Mouse (Mus musculus): ENCODE data around the gene Abcg8.

Abcg8 gene

DNA sequence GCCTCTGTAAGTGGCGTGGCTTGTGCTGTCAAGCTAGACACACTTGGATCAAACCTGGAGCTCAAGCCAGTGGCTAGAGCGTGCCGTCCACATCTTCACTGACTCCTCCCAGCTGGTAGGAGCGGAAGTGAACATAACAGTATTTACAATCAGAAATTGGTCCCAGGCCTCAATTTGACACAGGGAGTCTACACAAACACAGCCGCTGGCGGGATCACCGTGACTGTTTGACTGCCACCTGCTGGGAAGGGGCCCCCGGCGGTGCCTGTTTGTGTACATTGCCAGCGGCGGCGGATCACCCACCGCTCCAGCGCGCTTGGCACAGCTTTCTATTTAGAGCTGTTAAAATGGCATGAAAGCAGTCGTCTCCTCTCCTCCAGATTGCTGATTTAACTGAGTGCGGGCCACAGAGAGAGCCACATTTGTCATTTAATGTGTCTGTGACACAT lies 33.3 kb downstream of the Abcg8 start:
- DNase-seq (ENCODE audit: low spot score in 2 of 2): no peak

DNA sequence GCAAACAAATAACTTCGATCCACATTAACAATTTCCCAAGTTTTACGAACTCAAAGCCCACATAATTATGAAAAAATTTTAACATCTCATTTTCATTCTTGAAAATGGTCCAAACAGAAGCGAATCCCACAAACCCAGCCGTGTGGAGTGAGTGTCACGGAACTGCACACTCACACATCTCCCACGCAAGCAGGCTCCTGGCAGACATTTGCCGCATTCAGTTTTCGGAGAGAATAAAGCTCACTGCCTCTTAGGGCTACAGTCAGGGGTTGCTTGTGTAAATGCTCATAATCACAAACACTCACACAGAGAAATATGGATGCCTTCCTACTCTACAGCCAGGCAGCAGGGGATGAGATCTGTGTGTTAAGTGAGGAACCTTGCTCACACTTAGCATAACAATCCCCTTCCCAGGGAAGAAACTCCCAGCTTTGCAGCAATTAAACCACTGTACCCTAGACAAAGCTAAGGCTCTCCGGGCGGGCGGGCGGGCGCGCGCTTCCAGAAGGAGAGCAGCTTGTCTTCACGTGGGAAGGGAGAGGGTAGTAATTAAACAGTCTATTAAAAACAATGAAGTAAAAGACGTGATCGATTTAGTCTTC lies 37.6 kb downstream of the Abcg8 start:
- no peak for DNase-seq (ENCODE audit: low spot score in 2 of 2)

DNA sequence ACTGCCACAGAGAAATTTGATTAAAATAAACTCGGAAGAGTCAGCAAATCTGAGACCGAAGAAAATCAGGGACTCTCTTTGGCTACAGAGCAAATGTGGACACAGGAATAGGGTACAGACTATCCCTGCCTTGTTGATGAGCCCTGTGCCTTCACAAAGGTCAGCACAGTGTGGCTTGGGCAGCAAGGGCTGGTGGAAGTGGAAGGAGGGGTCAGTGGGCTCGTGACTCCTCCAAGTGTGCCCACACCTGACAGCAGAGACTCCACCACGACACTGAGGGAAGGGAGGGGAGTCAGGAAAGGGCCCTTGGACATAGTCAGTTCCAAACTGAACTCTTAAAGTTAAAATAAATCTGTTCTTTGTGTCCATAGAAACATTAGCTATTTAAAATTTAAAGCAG lies 38.8 kb downstream of the Abcg8 start:
- DNase-seq (ENCODE audit: low spot score in 2 of 2): no peak

DNA sequence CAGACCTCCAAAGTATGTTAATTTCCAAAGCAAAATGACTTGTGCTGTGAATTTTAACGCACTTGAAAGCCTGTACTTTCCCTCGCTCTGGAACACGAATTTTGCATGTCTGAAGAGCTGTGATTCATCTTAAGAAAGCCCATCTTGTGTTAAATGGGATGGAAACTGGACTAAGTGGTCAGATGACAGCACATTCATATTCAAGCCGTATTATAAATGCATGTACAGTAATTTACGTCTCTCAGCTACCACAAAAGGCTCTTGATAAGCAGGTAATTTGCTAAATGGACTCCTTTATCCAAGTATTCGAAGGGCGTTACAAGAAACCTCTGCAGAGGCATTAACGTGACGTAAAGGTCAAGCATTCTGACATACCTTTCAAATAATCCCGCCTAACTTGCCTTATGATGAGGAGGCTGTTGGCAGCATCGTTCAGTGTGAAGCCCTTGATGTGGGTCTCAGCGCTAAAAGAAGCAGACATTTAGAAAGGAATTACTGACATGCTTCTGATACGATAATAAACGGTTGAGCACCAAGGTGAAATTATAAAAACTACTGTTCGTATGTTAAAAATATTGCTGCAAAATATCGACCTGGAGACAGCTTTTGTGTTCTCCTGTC lies 40.3 kb downstream of the Abcg8 start:
- no peak for DNase-seq (ENCODE audit: low spot score in 2 of 2)

DNA sequence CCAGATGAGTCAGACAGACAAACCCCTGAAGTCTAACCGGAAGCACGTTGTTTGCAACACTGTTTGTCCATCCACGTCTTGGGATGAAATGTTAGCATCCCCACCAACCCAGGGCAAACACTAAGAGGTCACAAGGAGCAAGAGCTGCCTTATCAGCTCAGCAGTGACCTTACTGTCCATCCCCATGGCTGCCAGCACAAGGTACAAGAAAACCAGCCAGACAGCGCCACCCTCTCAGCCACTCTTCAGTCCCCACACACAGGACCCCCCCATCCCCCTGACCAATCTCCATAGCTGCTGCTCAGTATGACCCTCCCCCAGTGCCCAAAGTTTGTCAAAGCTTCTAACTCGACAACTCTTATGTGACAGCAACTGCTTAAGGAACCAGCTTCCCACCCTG lies 41.3 kb downstream of the Abcg8 start:
- no peak for DNase-seq (ENCODE audit: low spot score in 2 of 2)

DNA sequence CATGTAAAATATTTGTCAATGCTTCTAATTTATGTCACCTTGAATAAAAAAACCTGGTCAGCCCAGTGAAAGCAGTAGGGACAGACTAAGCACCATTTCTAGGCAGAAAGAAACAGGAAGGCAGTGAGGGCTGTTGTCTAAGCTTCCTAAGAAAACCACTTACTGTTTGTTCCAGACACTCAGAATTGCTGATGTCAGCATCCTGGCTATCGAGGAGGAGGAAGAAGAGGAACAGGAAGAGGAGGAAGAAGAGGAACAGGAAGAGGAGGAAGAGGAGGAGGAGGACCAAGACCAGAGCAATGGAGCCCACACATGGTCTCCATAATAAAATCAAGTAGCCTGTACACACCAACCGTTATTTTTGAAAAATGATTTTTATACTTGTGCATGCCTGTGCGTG lies 43.0 kb downstream of the Abcg8 start:
- no peak for DNase-seq (ENCODE audit: low spot score in 2 of 2)

DNA sequence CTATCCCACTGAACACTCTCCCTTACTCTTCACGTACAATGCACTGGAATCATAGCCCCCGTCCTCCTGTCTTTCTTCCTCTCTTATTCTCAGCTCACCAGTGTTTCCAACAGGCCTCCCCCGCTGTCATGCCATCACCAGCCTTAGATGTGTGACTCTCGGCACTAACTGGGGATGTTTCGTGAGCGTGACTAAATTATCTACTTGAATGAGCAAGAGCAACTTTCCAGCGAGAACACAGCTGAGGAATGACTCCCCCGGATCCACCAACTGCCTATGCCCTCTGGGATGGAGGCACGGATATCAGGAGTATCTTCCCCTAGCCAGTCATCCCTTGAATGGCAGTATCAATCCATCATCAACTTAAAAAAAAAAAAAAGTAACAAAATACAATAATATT lies 47.9 kb downstream of the Abcg8 start:
- no peak for DNase-seq (ENCODE audit: low spot score in 2 of 2)

DNA sequence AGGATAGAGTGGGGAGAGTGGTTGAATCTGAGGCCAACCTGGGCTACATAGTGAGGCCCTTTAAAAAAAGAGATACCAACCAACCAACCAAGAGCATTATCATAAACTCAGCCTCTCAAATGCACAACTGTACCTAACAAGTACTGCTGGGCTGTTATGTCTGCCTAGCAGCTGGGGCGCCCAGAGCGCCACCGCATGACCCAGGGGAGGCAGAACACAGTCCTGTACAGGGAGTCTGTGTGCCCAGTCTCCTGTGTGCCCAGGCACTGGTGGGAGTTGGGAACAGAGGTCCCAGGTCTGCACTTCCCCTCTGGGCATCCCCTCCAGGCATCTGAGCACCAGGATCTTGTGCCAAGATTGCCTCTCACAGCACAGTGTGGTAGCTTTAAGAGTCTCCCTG lies 49.1 kb downstream of the Abcg8 start:
- DNase-seq (ENCODE audit: low spot score in 2 of 2): no peak

DNA sequence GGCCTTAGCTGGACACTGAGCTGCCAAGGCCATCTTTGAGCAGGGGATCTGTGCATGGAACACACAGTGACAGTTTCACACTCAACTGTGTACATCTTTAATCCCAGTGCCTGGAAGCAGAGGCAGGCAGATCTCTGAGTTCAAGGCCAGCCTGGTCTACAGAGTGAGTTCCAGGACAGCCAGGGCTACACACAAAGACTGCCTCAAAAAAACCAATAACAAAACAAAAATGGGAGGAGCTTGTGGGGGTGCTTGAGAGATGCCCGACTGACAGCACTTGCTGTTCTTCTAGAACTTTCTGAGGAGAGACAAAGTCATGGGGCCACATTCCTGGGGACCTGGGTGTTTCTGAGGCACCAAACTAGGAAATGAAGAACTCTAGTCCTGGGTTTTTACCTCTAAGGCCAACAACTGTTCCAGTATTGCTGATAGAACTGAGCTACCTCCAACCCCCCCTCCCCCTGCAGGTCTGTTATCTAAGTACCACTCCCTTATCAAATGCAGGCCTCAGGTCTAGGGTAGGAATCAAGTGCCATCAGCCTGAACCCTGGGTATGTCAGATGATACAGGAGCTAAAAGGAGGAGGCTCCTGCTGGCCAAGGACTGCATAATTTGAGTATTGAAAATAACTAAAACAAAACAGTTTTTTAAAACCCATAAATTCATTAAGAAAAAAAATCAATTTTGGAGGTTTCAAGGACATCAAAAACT lies 52.3 kb downstream of the Abcg8 start:
- DNase-seq (ENCODE audit: low spot score in 2 of 2): no peak

DNA sequence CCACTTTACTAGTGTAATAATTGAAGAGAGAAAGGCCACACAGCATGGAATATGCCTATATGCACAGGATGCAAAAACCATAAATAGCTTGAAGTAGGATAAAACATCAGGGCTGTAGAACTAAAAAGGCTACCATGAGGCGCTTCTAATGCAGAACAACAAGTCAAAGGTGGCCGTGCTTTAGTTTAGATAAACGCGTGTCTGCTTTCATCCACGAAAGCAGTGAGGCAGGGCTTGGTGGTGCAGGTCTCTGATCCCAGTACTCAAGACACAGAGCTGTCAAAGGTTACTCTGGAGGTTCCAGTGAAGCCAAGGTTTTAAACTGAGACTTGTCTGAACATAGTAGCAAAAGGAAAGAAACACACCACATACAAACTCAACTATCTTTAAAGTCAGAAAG lies 53.0 kb downstream of the Abcg8 start:
- DNase-seq (ENCODE audit: low spot score in 2 of 2): no peak

DNA sequence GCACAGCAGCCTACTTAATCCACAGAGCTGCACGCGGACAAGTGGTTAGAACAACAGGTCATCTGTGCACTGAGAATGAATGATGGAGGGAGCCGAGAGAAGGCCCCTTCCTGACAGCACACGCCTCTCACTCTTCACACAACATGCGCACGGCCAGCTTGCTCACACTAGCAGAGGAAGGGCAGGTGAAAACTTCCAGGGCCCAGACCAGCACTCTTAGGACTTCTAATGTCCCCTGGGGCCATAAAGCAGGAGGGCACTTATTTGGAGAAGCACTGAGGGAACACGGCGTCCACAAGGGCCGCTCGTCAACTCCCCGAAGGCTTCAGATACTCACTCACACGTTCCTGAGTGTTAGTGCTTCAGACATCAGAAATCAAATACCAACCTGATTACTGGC lies 55.3 kb downstream of the Abcg8 start:
- no peak for DNase-seq (ENCODE audit: low spot score in 2 of 2)

DNA sequence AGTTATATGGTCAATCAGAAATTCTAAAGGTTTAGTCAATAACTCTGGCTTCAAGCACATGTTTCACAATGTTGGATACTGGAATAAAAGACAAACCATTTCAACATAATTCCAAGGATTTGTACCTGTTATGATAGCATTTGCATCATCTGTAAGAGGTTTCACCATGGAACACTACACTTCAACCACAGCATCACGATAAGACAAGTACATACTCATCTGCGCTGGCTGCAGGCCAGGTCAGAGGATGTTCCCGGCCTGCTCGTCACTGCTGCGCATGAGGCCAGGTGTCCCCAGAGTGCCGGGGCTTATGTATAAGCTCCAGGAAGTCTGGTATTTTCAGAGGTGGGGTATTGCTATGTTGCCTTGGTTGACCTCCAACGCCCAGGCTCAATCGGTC lies 56.5 kb downstream of the Abcg8 start:
- peak in 1 of 2 experiments; percentile 12 for DNase-seq (ENCODE audit: low spot score in 2 of 2)

DNA sequence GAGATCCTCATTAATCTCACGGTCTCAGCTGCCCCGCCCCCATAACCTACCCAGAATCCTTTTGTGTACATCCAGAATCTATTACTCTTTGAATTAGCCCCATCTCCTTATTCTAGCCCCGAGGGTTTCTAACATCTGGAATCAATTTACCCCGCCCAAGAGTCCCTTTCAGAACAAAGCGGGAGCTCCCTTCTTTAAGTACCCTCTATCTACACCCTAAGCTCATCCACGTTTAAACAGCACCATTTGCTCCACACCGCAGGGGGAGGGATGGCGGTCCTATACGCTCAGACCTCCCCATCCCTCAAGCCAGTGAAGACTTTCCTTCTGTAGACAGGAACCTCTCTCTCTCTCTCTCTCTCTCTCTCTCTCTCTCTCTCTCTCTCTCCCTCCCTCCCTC lies 60.6 kb downstream of the Abcg8 start:
- DNase-seq (ENCODE audit: low spot score in 2 of 2): no peak

DNA sequence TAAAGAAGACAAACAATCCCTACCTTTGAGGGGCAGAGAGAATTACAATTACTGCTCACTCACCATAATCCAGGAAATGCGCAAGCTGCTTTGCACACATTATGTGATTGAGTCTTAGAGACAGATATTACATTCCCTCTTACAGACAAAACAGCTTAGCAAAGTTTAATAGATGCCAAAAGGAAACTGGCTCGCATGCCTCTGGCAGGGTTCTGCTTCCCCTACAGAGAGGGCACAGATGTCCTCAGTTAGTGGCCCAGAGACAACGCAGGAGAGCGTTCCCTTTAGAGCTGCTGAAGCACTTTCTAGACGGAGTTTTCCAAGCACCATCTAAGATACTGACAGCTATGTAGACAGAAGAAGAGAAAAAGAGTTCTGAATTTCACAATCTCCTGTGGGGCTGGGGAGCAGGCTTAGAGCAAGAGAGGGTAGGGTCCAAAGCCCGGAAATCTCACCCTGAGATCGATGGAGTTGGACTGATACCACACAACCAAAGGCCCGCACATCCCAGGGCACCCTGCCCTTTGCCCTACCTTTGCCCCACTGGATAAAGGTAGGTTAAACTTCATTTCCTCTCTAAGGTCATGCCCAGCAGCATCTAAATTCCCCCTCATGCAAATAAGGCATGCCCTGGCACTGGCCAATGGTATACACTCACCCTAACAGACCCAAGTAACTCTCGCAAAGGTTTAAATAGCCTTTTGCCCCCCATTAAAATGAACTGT lies 62.1 kb downstream of the Abcg8 start:
- DNase-seq (ENCODE audit: low spot score in 2 of 2): no peak

DNA sequence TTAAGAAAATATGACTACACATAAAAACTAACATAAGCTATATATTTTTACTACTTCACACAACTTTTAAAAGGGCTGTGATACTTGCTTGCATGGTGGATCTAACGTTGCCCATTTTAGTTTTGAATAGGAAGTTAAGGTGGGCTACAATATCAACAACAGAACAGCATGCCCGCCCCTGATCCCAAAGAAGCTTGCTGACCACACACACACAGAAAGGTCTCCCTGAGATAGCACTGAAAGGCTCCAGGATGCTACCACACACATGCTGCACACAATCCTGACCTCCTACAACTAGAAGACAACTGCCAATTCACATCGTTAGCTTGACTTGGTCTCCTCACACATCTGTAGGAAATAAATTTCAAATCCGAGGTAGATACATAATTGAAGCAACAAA lies 68.2 kb downstream of the Abcg8 start:
- DNase-seq (ENCODE audit: low spot score in 2 of 2): no peak

DNA sequence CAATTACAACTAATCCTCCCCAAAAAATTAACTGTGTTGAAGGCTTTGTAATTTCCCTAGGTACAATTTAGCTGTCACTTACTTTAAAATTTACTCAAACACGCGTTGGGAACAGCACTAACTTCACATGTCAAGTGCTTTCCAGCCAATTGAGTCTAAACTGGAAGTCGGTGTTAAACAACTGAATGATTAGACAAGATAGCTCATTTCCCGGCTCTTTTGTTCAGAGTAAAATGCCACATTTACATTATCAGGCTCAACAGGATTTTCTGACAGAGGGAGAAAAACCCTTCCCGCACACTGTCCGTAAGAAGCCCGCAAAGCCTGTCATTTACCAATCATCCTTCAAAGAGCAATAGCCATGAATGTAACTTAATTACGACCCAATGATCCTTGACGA lies 68.9 kb downstream of the Abcg8 start:
- DNase-seq (ENCODE audit: low spot score in 2 of 2): no peak

DNA sequence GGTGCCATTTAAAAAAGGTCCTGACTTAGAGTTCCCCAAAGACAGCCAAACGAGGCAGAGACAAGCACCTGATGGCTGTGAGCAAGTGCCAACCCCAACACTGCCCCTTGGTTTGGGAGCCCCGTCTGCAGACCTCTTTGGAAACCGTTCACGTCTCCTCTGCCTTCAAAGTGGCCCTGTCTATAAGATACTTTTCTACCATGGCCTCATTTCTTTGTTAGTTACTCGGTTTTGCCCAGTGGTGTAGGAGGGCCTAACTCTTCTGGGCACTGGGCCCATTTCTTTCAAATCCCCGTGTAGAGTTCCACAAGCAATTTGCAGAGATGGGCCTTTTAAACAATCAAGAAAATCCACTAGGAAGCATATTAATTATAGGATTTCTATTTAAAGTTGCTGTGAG lies 71.1 kb downstream of the Abcg8 start:
- DNase-seq (ENCODE audit: low spot score in 2 of 2): no peak

DNA sequence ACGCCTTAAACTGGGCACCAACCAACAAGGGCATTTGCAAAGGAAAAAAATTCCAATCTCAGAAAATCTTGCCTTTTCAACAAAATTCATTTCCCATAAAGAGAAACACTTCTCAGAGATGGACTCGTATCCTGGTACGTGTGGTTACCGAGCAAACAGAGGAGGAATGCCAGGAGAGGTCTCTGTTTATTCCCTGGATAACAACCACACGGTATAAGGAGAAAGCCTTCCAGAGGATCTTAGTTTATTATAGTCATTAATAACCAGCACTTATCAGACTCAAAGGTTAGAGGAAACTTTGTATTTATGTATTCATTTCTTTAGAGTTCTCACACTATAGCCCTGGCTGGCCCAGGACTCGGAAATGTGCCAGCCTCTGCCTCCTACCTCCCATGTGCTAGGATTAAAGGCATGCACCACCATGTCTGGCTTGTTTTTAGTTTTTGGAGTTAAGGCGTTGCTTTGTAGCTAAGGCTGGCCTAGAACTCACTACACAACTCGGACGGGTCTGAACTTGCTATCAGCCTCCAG lies 72.1 kb downstream of the Abcg8 start:
- DNase-seq (ENCODE audit: low spot score in 2 of 2): no peak

DNA sequence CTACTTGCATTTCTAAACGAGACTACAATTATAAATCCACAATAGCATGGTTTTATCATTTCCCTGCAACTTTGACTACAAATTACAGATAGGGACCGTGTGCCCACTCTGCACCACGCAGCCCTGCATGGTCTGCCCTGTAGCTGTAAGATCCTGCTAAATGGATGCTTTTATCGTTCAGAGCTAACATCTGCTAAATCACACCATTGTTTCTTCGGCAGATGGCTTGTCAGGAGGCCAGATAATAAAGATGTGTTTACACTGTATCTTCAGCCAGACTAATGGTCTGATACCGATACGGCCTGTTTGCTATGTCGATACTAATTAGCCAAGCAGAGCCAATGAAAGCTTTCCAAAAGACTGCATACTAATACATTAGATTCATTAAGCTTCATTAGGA lies 73.2 kb downstream of the Abcg8 start:
- no peak for DNase-seq (ENCODE audit: low spot score in 2 of 2)

All from spleen, postnatal 36 days (tissue).